Mouse (Mus musculus) kidney, postnatal 25 days (tissue): ENCODE measurements around the gene Gm43302.
"Not testable (repeated sequence)": the region's sequence is repeated elsewhere in the genome, so short reads cannot be mapped to it uniquely, and the experiment has no call there.

ENCODE experiments used
- DNase-seq, 2 experiments: peaks; one replicate each; pipeline ENCODE4 v3.0.0; 2021; ENCODE audit warnings: mixed read lengths in 2 of 2

Gene Gm43302

DNA sequence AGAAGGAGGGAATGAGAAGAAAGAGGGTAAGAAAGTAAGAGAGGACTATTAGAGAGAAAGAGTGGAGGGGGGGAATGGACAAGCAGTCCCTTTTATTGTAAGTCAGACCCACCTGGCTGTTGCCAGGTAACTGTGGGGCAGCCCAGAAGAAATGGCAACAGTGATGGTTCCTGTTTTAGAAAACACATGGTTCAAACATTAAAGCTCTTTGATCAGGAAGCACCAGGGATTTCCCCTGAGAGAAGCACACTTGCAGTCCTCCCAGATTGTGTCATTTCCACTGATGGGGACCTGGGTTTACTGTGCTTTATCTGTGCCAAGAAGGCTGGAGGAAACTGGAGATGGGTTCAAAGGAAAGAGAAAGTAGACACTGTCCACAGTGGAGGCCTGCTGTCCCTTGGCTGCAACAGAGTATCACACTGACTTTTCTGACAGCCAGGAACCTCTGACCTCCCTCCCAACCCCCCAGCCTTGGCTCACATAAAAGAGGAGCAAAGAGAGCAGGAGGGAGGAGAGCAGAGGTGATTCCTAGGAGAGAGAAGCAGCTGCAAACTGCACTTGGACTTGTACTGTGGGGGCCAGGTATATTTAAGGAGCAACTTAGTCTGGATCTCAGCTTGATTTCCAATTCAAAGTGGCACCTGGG lies 95.5 kb downstream of the Gm43302 start:
- DNase-seq = peak in 1 of 2 experiments; percentile 30

DNA sequence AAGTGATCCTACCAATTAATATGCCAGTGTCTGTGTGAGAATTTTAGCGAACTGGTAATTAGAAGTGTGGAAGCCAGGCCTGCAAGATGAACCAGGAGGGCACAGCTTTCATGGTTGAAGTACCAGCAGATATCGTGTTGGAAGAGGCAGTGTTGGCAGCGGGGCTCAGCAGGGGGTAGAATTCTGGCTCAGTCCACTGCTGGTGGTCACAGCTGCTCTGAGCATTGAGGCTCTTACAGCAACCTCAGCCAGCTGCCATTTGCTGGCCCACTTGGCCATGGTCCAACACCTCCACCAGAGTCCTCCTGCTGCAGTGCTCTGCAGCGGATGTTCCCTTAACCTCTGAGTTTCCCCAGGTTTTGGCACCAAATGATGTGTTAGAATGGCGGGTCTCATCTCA lies 97.2 kb downstream of the Gm43302 start:
- DNase-seq = not testable (repeated sequence)

DNA sequence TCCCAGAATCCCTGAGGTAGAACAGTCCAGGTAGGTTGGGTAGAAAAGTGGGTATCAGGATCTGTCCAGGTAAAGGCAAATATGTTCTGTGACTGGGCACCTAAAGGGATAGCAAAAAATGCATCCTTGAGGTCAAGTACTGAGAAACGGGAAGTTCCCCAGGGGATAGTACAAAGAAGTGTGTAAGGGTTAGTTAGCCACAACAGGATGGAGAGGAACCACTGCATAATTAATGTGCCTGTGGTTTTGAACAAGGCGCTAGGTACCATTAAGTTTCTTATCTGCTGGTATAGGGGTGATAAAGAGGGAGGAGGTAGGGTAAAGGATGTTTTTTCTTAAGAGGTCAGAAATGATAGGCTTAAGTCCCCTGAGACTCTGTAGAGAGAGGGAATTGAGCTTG lies 101.0 kb downstream of the Gm43302 start:
- not testable (repeated sequence) for DNase-seq

DNA sequence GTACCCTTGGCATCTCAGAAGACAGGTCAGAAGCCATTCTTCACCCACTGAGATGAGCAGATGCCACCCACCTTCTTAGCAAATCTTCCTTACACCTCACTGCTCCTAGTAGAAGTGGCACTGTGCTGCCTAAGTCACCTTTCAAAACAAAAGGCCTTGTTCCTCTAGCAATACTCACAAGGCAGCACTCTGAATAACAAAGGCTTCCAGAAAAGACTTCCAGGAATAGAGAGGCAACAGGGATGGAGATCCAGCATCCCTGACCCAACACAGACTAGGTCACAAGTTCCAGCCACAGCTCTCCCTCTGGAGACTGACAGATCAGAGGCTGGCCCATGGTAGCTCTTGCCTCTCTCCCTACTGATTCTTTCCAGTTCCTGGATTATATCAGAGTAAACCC lies 112.0 kb downstream of the Gm43302 start:
- DNase-seq = no peak
